13 mouse cellular contexts compared by ENCODE assay signal in genomic region chr19:12798404-12798803, GRCm38 (mm10). TPM values are rescaled to one million over a fixed set of nuclear protein-coding genes. Genes with fewer than 3 reads are reported as not detected.
DNase-seq lines count a peak whose midpoint lies in the region; ATAC-seq and TF ChIP-seq lines count a peak whose summit lies in the region.
"Had no signal": no experiment of that assay in that cellular context is flagged by ENCODE, and none has a peak within 500 bp of the region (broad histone marks: within the 10 kb centered on the region; RNA-seq: fewer than 3 reads in every experiment).

No protein-coding gene starts in this region.

- no peaks in the 10 kb centered on the region for H3K27me3 ChIP-seq in heart, embryonic 10.5 days (ENCODE audit: insufficient read depth, poor library complexity, severe bottlenecking)
- H3K27me3 ChIP-seq: kidney, embryonic 15.5 days; midbrain, embryonic 12.5 days had no signal

- peak overlapping the region; percentile 28 for H3K4me3 ChIP-seq in lung, adult 2 months (replicated peaks; ENCODE audit: extremely low read depth, low read depth, low read length)
- peak overlapping the region; percentile 39 for H3K4me3 ChIP-seq in brown adipose tissue, adult 24 weeks (ENCODE audit: insufficient read depth, low read depth, low read length)
- no peak overlapping the region for H3K4me3 ChIP-seq in heart, embryonic 10.5 days
- H3K4me3 ChIP-seq: kidney, embryonic 15.5 days; midbrain, embryonic 12.5 days had no signal

- TF ChIP-seq POLR2A in lung, adult 2 months (IDR thresholded peaks at IDR 0.05; ENCODE audit: borderline replicate concordance, extremely low read depth, low read depth, low read length), result no peak

- no peaks in the 10 kb centered on the region for H3K9me3 ChIP-seq in heart, embryonic 10.5 days
- H3K9me3 ChIP-seq: kidney, embryonic 15.5 days; midbrain, embryonic 12.5 days had no signal

- peaks cover under 1% of the 10 kb centered on the region; the same call in 1 of the 2 replicates for H3K4me1 ChIP-seq in lung, adult 2 months (ENCODE audit: control insufficient read depth, insufficient read depth, low read length)
- no peaks in the 10 kb centered on the region for H3K4me1 ChIP-seq in brown adipose tissue, adult 24 weeks (ENCODE audit: control insufficient read depth, insufficient read depth, insufficient read length, low read length)
- no peaks in the 10 kb centered on the region for H3K4me1 ChIP-seq in heart, embryonic 10.5 days
- H3K4me1 ChIP-seq: kidney, embryonic 15.5 days had no signal

- no peak for TF ChIP-seq CTCF in lung, adult 2 months (IDR thresholded peaks at IDR 0.05; ENCODE audit: insufficient read depth, low read length)

- H3K36me3 ChIP-seq in heart, embryonic 10.5 days, result no peaks in the 10 kb centered on the region
- H3K36me3 ChIP-seq: kidney, embryonic 15.5 days; midbrain, embryonic 12.5 days had no signal

- WGBS in lung, adult 2 months, result 45% methylated on average over 4 of the region's 4 CpGs
- 83% methylated on average over 4 of the region's 4 CpGs for WGBS in heart, embryonic 10.5 days

- ATAC-seq in neutrophil, adult 5-6 weeks (ENCODE audit: extremely low read depth, insufficient number of reproducible peaks, low FRiP score, poor library complexity, severe bottlenecking), result peak; percentile 27; the same call in 1 of the 2 replicates

- DNase-seq in lung, adult 2 months, result no peak
- no peak for DNase-seq in lung, postnatal 14 days
- DNase-seq in urinary bladder, adult 2 months (ENCODE audit: low spot score), result no peak
- DNase-seq in ovary, postnatal 14 days (ENCODE audit: low spot score), result no peak
- no peak for DNase-seq in heart, embryonic 10.5 days (ENCODE audit: low spot score)
- DNase-seq: cerebellum, adult 18-20 months; heart, postnatal 10 days; retina, postnatal 1 day had no signal

- H3K27ac ChIP-seq in brown adipose tissue, adult 24 weeks (replicated peaks; ENCODE audit: low read depth, low read length), result peak overlapping the region; percentile 59
- H3K27ac ChIP-seq in heart, embryonic 10.5 days, result no peak overlapping the region
- H3K27ac ChIP-seq: kidney, embryonic 15.5 days; midbrain, embryonic 12.5 days had no signal

RNA-seq across cellular contexts. Expression of gene Lpxn, which starts 2.4 kb away (rescaled TPM):
- polyA plus RNA-seq in lung, adult 2 months (2012; rRNA removed), result 3.8 and 6.1 TPM in 2 replicates
- 0.67 and 1.2 TPM in 2 replicates for polyA plus RNA-seq in brown adipose tissue, adult 24 weeks (2012; ENCODE audit: insufficient read depth, insufficient read length, missing spikeins)
- 49.7 and 54.9 TPM in 2 replicates for total RNA-seq in neutrophil, adult 5-6 weeks (2017)
- 4.3 and 5.1 TPM in 2 replicates for polyA plus RNA-seq in urinary bladder, adult 2 months (2012; rRNA removed)
- 0.46 and 0.54 TPM in 2 replicates for polyA plus RNA-seq in heart, embryonic 10.5 days (2016; fragmentation: Nextera tagmentation; extraction: Ambion mirVana)

RNA-seq across cellular contexts. Expression of gene Zfp91, which starts 2.5 kb away (rescaled TPM):
- polyA plus RNA-seq in lung, adult 2 months (2012; rRNA removed), result 10.9 and 14.7 TPM in 2 replicates
- 109 and 111 TPM in 2 replicates for polyA plus RNA-seq in brown adipose tissue, adult 24 weeks (2012; ENCODE audit: insufficient read depth, insufficient read length, missing spikeins)
- 74.2 and 77.0 TPM in 2 replicates for total RNA-seq in neutrophil, adult 5-6 weeks (2017)
- 37.0 and 44.0 TPM in 2 replicates for polyA plus RNA-seq in urinary bladder, adult 2 months (2012; rRNA removed)
- polyA plus RNA-seq in heart, embryonic 10.5 days (2016; fragmentation: Nextera tagmentation; extraction: Ambion mirVana), result 11.5 and 13.4 TPM in 2 replicates

RNA-seq across cellular contexts. Expression of gene Cntf, which starts 33.0 kb away (rescaled TPM):
- polyA plus RNA-seq in lung, adult 2 months (2012; rRNA removed), result 0.70 and 1.0 TPM in 2 replicates
- 1.8 and 2.6 TPM in 2 replicates for polyA plus RNA-seq in brown adipose tissue, adult 24 weeks (2012; ENCODE audit: insufficient read depth, insufficient read length, missing spikeins)
- 1.4 and 2.2 TPM in 2 replicates for total RNA-seq in neutrophil, adult 5-6 weeks (2017)
- 1.8 and 2.9 TPM in 2 replicates for polyA plus RNA-seq in urinary bladder, adult 2 months (2012; rRNA removed)
- 0.70 and 1.1 TPM in 2 replicates for polyA plus RNA-seq in heart, embryonic 10.5 days (2016; fragmentation: Nextera tagmentation; extraction: Ambion mirVana)

RNA-seq across cellular contexts. Expression of gene Gm5244, which starts 48.1 kb away (rescaled TPM):
- not detected in 2 replicates for polyA plus RNA-seq in lung, adult 2 months (2012; rRNA removed)
- polyA plus RNA-seq in brown adipose tissue, adult 24 weeks (2012; ENCODE audit: insufficient read depth, insufficient read length, missing spikeins), result not detected in 2 replicates
- total RNA-seq in neutrophil, adult 5-6 weeks (2017), result 1.5 and 1.9 TPM in 2 replicates
- not detected in 2 replicates for polyA plus RNA-seq in urinary bladder, adult 2 months (2012; rRNA removed)
- polyA plus RNA-seq in heart, embryonic 10.5 days (2016; fragmentation: Nextera tagmentation; extraction: Ambion mirVana), result not detected in 2 replicates
- total RNA-seq: heart, postnatal 10 days had no signal
- polyA plus RNA-seq: kidney, embryonic 15.5 days; limb, embryonic 11.5 days; midbrain, embryonic 12.5 days had no signal

RNA-seq across cellular contexts. Expression of gene Olfr1444, which starts 58.7 kb away (rescaled TPM):
- polyA plus RNA-seq in lung, adult 2 months (2012; rRNA removed), result not detected in 2 replicates
- not detected in 2 replicates for polyA plus RNA-seq in brown adipose tissue, adult 24 weeks (2012; ENCODE audit: insufficient read depth, insufficient read length, missing spikeins)
- 0.61 TPM in 1 of 2 replicates, not detected in the other for total RNA-seq in neutrophil, adult 5-6 weeks (2017)
- polyA plus RNA-seq in urinary bladder, adult 2 months (2012; rRNA removed), result not detected in 2 replicates
- polyA plus RNA-seq in heart, embryonic 10.5 days (2016; fragmentation: Nextera tagmentation; extraction: Ambion mirVana), result not detected in 2 replicates
- total RNA-seq: heart, postnatal 10 days had no signal
- polyA plus RNA-seq: kidney, embryonic 15.5 days; limb, embryonic 11.5 days; midbrain, embryonic 12.5 days had no signal
